Mouse (Mus musculus): ENCODE data around the gene Barhl2.

DNA sequence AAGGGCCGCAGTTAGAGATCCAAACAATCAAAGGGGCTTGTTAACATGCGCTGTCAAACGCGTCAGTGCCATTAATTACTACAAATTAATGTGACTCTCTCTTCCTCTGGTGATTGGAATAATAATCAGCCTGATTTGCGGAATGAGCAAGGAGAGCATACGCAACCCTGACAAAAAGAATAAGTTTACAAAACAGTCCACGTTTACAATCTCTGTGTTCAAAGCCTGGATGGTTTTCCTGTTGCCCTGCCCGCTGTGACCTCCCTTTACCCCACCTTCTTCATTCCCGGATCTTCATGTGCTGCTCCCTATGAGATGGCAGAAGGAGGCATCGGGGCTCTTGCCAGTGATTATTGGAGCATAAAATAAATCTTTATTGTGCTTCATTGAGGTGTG, 14.1 kb upstream of the Barhl2 start:
- no peak for TF ChIP-seq CTCF (IDR thresholded peaks at IDR 0.05; ENCODE audit: control insufficient read depth, insufficient read depth, insufficient read length)
- TF ChIP-seq USF1 (IDR thresholded peaks at IDR 0.05; ENCODE audit: low read depth), result no peak
- no peak for TF ChIP-seq MYOG (IDR thresholded peaks at IDR 0.05; ENCODE audit: control insufficient read depth, extremely low read depth, insufficient read length)
- TF ChIP-seq MAX (IDR thresholded peaks at IDR 0.05), result no peak
- no peak for TF ChIP-seq CEBPB (IDR thresholded peaks at IDR 0.05; ENCODE audit: low read depth)
- TF ChIP-seq MYOD1 (IDR thresholded peaks at IDR 0.05; ENCODE audit: control insufficient read depth, insufficient read length, low read depth), result no peak

All from C2C12 (cell line).